8 mouse cellular contexts compared by ENCODE assay signal in genomic region chr10:80039559-80039979, GRCm38 (mm10). TPM values are rescaled to one million over a fixed set of nuclear protein-coding genes. Genes with fewer than 3 reads are reported as not detected.
DNase-seq lines count a peak whose midpoint lies in the region; ATAC-seq and TF ChIP-seq lines count a peak whose summit lies in the region.

Gene Polr2e (minus strand): TSS chr10:80039795.

- peak within 1 kb of the TSS; percentile 89 for H3K4me2 ChIP-seq in heart, embryonic 11.5 days
- peak within 1 kb of the TSS; percentile 84 for H3K4me2 ChIP-seq in kidney, embryonic 16.5 days (replicated peaks; ENCODE audit: low read depth, low read length)
- H3K4me2 ChIP-seq in myocyte (ENCODE audit: low read depth), result peak within 1 kb of the TSS; percentile 97

- H3K9ac ChIP-seq in heart, embryonic 11.5 days (ENCODE audit: low read depth, low read length), result peak within 1 kb of the TSS; percentile 91
- peak within 1 kb of the TSS; percentile 80 for H3K9ac ChIP-seq in kidney, embryonic 16.5 days (replicated peaks; ENCODE audit: low read length)
- peak within 1 kb of the TSS; percentile 81 for H3K9ac ChIP-seq in liver, adult 2 months (ENCODE audit: low read depth, low read length)

- TF ChIP-seq POLR2A in liver, adult 2 months (IDR thresholded peaks at IDR 0.05; ENCODE audit: extremely low read depth, insufficient read depth, low read length), result peak; percentile 58; the same call in 1 of the 2 replicates
- peak; percentile 94 for TF ChIP-seq POLR2A in myocyte (IDR thresholded peaks at IDR 0.05; ENCODE audit: insufficient read length, low read depth)

- no peak for TF ChIP-seq CTCF in liver, adult 2 months (IDR thresholded peaks at IDR 0.05; ENCODE audit: low read depth, low read length)

- H3ac ChIP-seq in myocyte (ENCODE audit: control insufficient read depth, insufficient read length), result peak within 1 kb of the TSS; percentile 51

- H3K36me3 ChIP-seq in heart, embryonic 11.5 days (ENCODE audit: control insufficient read depth, insufficient read depth, low read length), result peaks cover 22% of the 10 kb centered on the region
- H3K36me3 ChIP-seq in kidney, embryonic 16.5 days (ENCODE audit: insufficient read depth, low read length), result peaks cover 38% of the 10 kb centered on the region
- H3K36me3 ChIP-seq in liver, adult 2 months (ENCODE audit: control insufficient read depth, insufficient read depth, low read length), result peaks cover 3% of the 10 kb centered on the region; the same call in 1 of the 2 replicates
- H3K36me3 ChIP-seq in myocyte (ENCODE audit: control insufficient read depth, insufficient read depth), result no peaks in the 10 kb centered on the region
- H3K36me3 ChIP-seq in splenic B cell, adult 2 months (ENCODE audit: control insufficient read depth, insufficient read depth, low read length, poor library complexity, severe bottlenecking), result peaks cover 6% of the 10 kb centered on the region; the same call in 1 of the 2 replicates

- H3K79me2 ChIP-seq in liver, adult 2 months (ENCODE audit: control insufficient read depth, insufficient read depth, low read length), result peaks cover 9% of the 10 kb centered on the region; the same call in 1 of the 2 replicates
- peaks cover 18% of the 10 kb centered on the region for H3K79me2 ChIP-seq in myocyte (ENCODE audit: control insufficient read depth, insufficient read depth)

- no peaks in the 10 kb centered on the region for H3K9me3 ChIP-seq in heart, embryonic 11.5 days (replicated peaks; ENCODE audit: control insufficient read depth, low read length)
- no peaks in the 10 kb centered on the region for H3K9me3 ChIP-seq in kidney, embryonic 16.5 days (ENCODE audit: low read length)

- H3K27ac ChIP-seq in heart, embryonic 11.5 days (ENCODE audit: low read depth, low read length), result peak within 1 kb of the TSS; percentile 50
- peak within 1 kb of the TSS; percentile 21; the same call in 1 of the 2 replicates for H3K27ac ChIP-seq in kidney, embryonic 16.5 days (ENCODE audit: low read length)
- peak within 1 kb of the TSS; percentile 24 for H3K27ac ChIP-seq in liver, adult 2 months (replicated peaks; ENCODE audit: insufficient read depth, low read depth, low read length)

- WGBS in heart, embryonic 11.5 days (ENCODE audit: insufficient replicate concordance), result under 1% methylated on average over 40 of the region's 40 CpGs
- WGBS in kidney, embryonic 16.5 days, result 0% methylated on average over 40 of the region's 40 CpGs
- WGBS in liver, adult 2 months, result under 1% methylated on average over 40 of the region's 40 CpGs

- peaks cover 20% of the 10 kb centered on the region for H3K4me1 ChIP-seq in heart, embryonic 11.5 days (ENCODE audit: control insufficient read depth, insufficient read depth, low read length)
- peaks cover 12% of the 10 kb centered on the region for H3K4me1 ChIP-seq in kidney, embryonic 16.5 days (ENCODE audit: insufficient read depth, low read length)
- peaks cover 7% of the 10 kb centered on the region; the same call in 1 of the 2 replicates for H3K4me1 ChIP-seq in liver, adult 2 months (ENCODE audit: control insufficient read depth, insufficient read depth, low read length)

- peak within 1 kb of the TSS; percentile 90 for H3K4me3 ChIP-seq in heart, embryonic 11.5 days (ENCODE audit: low read depth, low read length)
- peak within 1 kb of the TSS; percentile 78 for H3K4me3 ChIP-seq in kidney, embryonic 16.5 days (ENCODE audit: low read length)
- peak within 1 kb of the TSS; percentile 78 for H3K4me3 ChIP-seq in liver, adult 2 months (ENCODE audit: insufficient read depth, low read depth, low read length)
- peak within 1 kb of the TSS; percentile 65 for H3K4me3 ChIP-seq in myocyte

- no peaks in the 10 kb centered on the region for H3K27me3 ChIP-seq in heart, embryonic 11.5 days (ENCODE audit: control insufficient read depth, insufficient read depth, low read length)
- H3K27me3 ChIP-seq in kidney, embryonic 16.5 days (ENCODE audit: insufficient read depth, low read length), result no peaks in the 10 kb centered on the region
- H3K27me3 ChIP-seq in liver, adult 2 months (ENCODE audit: control insufficient read depth, insufficient read depth, low read length), result no peaks in the 10 kb centered on the region
- H3K27me3 ChIP-seq in myocyte (ENCODE audit: control insufficient read depth, insufficient read depth, insufficient read length), result no peaks in the 10 kb centered on the region
- H3K27me3 ChIP-seq in splenic B cell, adult 2 months (ENCODE audit: control insufficient read depth, insufficient read depth, low read length, poor library complexity, severe bottlenecking), result no peaks in the 10 kb centered on the region

- peak; percentile 88 for ATAC-seq in erythroblast, adult 5-6 weeks (replicated peaks; ENCODE audit: low FRiP score, poor library complexity, severe bottlenecking)
- peak; percentile 94 for ATAC-seq in heart, embryonic 11.5 days (replicated peaks; ENCODE audit: insufficient number of reproducible peaks, low FRiP score, low TSS enrichment)
- ATAC-seq in kidney, embryonic 16.5 days (ENCODE audit: low FRiP score, low TSS enrichment), result peak; percentile 96

- peak; percentile 99 for DNase-seq in B cell, adult 2 months
- peak; percentile 99 for DNase-seq in brain, adult 2 months (ENCODE audit: low read depth, low spot score)
- peak; percentile 88 for DNase-seq in liver, adult 2 months (ENCODE audit: extremely low read depth, low read depth, low spot score)
- DNase-seq in splenic B cell, adult 2 months (ENCODE audit: low read depth, low spot score), result peak; percentile 98

TF ChIP-seq in myocyte, 11 proteins besides CTCF, POLR2A, EP300 and RAD21:
- peak; percentile 96 for TF ChIP-seq MAX (IDR thresholded peaks at IDR 0.05; ENCODE audit: low read depth)
- TF ChIP-seq USF1 (IDR thresholded peaks at IDR 0.05; ENCODE audit: low read depth), result no peak
- no peak for TF ChIP-seq MYOD1 (IDR thresholded peaks at IDR 0.05; ENCODE audit: control insufficient read depth in 1 of 3, insufficient read length in 2 of 3, low read depth in 2 of 3)
- TF ChIP-seq MYOG (IDR thresholded peaks at IDR 0.05; ENCODE audit: control insufficient read depth in 1 of 3, insufficient read depth in 1 of 3, insufficient read length in 2 of 3, low read depth in 2 of 3), result peak in 1 of 3 experiments; percentile 51
- peak; percentile 17 for TF ChIP-seq REST (IDR thresholded peaks at IDR 0.05; ENCODE audit: insufficient read depth, insufficient read length)
- peak; percentile 94 for TF ChIP-seq POLR2AphosphoS2 (IDR thresholded peaks at IDR 0.05; ENCODE audit: insufficient read length, low read depth)
- TF ChIP-seq E2F4 (IDR thresholded peaks at IDR 0.05; ENCODE audit: insufficient read depth), result no peak
- TF ChIP-seq SRF (IDR thresholded peaks at IDR 0.05; ENCODE audit: control insufficient read depth, insufficient read length, low read depth), result peak; percentile 64
TF ChIP-seq in myocyte: peak in this region for 5.

RNA-seq across cellular contexts. Expression of gene Polr2e, which starts in this region (rescaled TPM):
- 23.6 and 33.4 TPM in 2 replicates for total RNA-seq in erythroblast, adult 5-6 weeks (2015; ENCODE audit: low replicate concordance)
- 4.5 and 9.9 TPM in 2 replicates for total RNA-seq in erythroblast, adult 5-6 weeks (2017; ENCODE audit: low replicate concordance)
- polyA plus RNA-seq in heart, embryonic 11.5 days (2014; fragmentation: Nextera tagmentation; extraction: Ambion mirVana), result 160 and 182 TPM in 2 replicates
- polyA plus RNA-seq in kidney, embryonic 16.5 days (2015; fragmentation: Nextera tagmentation; extraction: Ambion mirVana), result 242 and 248 TPM in 2 replicates
- total RNA-seq in liver, adult 2 months (2014; rRNA removed), result 26.4 and 39.1 TPM in 2 replicates
- polyA plus RNA-seq in liver, adult 2 months (2012; rRNA removed), result 71.1 and 74.6 TPM in 2 replicates
- 209 TPM for polyA plus RNA-seq in myocyte (2012; fragmentation: generic; extraction: Trizol)

Comparison
In these comparisons a context has a peak if more than half of its experiments do, and no peak if none do; other contexts are left out.
1. Peak in every context shown above with its lines: DNase-seq, ATAC-seq, H3K4me3 ChIP-seq and H3K27ac ChIP-seq.